Mouse (Mus musculus) ovary, adult 18-20 months (tissue): ENCODE results near the gene Cbx4.

Experiments
- DNase-seq: peaks from one replicate; pipeline ENCODE4 v3.0.0; 2022; ENCODE audit warnings: low spot score, mixed read lengths

Gene Cbx4

DNA sequence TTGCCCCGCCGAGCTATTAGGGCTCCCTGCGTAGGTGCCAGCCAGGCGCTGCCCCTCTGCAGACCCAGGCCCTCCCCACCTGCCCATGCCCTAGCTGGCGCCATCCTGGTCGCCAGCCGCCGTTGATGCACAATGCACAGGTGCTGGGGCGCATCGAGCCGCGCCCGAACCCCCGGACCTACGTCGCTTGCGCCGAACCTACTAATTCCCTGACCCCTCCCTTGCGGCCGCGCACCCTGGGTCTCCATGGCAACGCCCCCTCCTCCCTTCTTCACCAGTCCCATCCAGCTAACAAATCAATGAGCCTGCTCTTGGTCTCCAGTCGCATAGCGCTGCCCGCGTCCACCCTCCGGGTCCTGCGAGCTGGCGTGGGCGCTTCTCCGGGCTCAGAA lies 44.7 kb downstream of the Cbx4 start:
- no peak for DNase-seq

- peak; percentile 99 for DNase-seq
Observed at GRCm38 (mm10) chr11:119040600-119041324, 45.3 kb downstream of the Cbx4 start, which contains the start of gene Cbx8. Cbx8 (minus strand) TSS chr11:119040969.

- no peak for DNase-seq
Observed at GRCm38 (mm10) chr11:119039732-119040512, 46.1 kb downstream of the Cbx4 start.

- no peak for DNase-seq
Observed at GRCm38 (mm10) chr11:119038744-119039484, 47.1 kb downstream of the Cbx4 start.

DNA sequence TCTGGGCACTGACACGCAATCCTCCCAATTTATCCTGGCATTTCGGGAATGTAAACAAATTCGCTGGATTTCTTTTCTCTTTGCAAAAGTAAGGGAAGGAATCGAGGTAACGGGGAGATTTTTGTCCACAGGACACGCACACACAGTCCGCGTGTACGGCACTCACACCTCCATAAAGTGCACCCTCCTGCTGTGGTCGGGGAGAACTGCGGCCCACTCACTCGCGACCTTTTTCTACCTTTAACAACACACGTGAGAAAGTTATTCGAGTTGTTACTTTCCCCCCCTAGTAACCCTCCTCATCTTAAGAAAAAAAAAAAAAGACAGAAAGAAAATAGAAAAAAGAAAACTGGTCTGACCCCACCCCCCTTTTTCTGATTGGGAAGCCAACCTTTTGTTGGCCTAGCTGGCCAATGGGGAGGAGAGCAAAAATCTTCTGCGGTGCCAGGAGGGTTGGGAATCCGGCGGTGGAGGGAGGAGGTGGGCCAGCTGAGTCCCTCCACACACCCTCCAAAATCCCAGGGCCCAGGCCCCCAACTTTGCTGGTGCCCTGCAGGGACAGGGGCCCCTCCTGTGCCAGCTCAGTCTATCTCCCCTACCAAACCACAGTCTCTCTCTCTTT lies 48.1 kb downstream of the Cbx4 start:
- no peak for DNase-seq

DNA sequence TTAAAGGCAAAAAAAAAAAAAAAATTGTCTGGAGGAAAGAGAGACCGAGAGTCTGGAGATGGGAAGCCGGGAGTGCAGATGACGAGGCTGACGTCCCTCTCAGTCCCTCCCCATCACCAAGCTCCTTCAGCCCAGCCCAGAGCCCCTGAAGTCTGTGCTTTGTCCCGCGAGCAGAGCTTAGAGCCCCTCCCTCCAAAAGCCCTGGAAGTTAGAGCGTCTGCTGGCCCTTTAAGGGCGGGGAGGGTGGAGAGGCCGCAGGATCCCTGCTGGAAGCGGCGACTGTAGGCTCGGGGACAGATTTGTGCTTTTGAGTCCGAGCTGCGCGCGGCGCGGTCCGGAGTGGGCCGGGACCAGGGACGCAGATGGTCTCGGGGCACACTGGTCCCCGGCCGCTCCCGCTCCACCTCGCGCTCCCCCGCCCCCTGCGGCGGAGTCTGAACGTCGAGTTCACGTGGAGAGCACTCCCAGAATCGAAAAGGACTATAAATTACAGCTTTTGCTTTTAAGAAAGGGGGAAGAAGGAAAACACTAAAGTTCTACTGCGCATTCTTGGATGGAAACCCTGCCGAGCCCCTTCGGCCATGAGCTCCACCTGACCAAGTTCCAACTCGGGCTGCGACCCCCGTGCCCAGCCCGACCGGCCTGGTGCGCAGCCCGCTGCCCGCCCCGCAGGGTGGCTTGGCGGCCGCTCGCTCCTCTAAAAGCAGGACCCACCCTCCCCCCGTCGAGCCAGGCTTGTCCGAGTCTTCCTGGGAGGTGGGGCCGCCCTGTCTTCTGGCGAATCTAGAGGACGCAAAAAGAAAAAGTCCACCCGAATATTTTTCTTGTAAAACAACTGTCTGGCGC lies 48.9 kb downstream of the Cbx4 start:
- no peak for DNase-seq

GRCm38 (mm10) chr11:119036447-119036846 lies 49.6 kb downstream of the Cbx4 start:
- no peak for DNase-seq

DNA sequence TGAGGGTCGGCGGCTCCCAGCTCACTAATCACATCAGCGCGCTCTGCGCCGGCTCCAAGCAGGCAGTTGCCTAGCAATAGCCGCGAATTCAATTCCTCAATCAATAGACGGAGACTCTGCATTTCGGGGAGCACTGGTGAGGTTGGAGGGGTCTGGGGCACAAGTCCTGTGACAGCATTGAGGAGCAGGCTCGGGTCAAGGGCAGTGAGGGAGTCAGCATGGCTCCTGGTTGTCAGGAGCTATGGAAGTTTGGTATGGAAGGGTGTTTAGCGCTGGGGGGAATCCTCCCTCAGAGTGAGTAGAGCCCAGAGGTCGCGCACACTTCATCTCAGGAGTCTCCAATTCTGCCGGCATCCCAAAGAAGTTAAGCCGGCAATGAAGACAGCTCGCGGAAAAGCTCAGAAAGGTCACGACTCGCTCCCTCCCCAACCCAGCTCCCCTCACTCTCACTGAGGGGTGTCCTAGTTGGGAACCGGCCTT lies 50.3 kb downstream of the Cbx4 start:
- DNase-seq = no peak

DNA sequence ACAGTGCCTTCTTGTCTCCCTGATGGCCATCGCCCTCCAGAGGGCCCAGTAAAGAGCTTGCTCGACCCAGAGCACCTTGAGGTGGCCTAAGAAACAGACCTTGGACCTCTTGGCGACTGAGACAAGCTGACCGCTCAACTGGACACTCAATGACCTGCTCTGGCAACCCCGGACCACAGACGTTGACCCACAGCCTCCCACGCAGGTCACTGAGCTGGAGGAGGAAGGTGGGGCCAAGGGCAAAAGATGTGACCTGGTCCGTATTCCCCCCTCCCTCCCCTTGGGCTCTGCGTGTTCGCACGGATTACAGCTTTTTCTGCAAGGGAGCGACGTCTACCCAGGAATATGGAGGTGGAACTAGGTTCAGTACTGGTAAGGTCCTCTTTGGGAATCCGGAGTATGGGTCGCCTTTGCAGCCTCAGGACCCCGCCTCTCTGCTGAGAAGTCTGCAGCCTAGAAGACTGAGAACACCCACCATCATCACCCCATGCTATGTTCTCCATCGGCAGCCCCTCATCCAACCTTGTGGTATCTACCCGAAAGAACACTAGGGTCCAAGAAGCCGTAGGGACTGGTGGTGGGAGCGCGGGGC lies 50.8 kb downstream of the Cbx4 start:
- no peak for DNase-seq

DNA sequence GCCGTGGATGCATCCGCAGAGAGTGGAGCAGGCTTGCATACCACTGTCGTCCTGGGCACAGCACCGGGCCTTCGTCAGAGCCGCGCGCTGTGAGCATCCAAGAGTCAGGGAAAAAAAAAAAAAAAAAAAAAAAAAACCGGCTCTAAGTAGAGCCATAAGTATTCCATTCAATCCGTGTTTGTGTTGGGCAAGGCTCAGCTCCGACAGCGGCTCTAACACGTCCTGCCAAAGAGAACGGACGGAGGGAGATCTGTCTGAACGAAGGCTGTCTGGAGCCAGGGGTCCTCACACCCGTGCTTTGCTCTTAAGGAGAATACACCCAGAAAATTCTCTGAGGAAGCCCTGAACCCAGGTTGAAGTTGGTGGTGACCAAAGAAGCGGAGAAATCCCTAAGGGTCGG lies 51.4 kb downstream of the Cbx4 start:
- no peak for DNase-seq

GRCm38 (mm10) chr11:119033874-119034558 lies 52.0 kb downstream of the Cbx4 start:
- no peak for DNase-seq
